ENCODE assay signal across 8 mouse cellular contexts in genomic region chr1:158266293-158267019, GRCm38 (mm10).
DNase-seq lines count a peak whose midpoint lies in the region; ATAC-seq lines count a peak whose summit lies in the region.
"Had no signal": no experiment of that assay in that cellular context is flagged by ENCODE, and none has a peak within 500 bp of the region (broad histone marks: within the 10 kb centered on the region; RNA-seq: fewer than 3 reads in every experiment).

No protein-coding gene starts in this region.

- ATAC-seq in erythroid progenitor cell, adult 5-6 weeks (replicated peaks; ENCODE audit: low FRiP score, poor library complexity, severe bottlenecking), result 0 out of 2 replicates have a peak, but pooled peaks have one; percentile 16

- H3K27me3 ChIP-seq in midbrain, embryonic 10.5 days (ENCODE audit: low read depth, poor library complexity, severe bottlenecking), result peaks cover 21% of the 10 kb centered on the region

- H3K4me3 ChIP-seq in midbrain, embryonic 10.5 days, result no peak overlapping the region

- H3K9me3 ChIP-seq in midbrain, embryonic 10.5 days (replicated peaks), result no peaks in the 10 kb centered on the region

- intact Hi-C loops in heart, postnatal 25 days (cut with DNase I), result no loop called here

- no peaks in the 10 kb centered on the region for H3K36me3 ChIP-seq in midbrain, embryonic 10.5 days

- 53% methylated on average over 3 of the region's 3 CpGs for WGBS in midbrain, embryonic 10.5 days

- peak; percentile 23 for DNase-seq in cerebellum, adult 11-12 months
- DNase-seq in cerebellum, adult 9-10 months, result peak; percentile 28
- DNase-seq in midbrain, embryonic 10.5 days (ENCODE audit: low spot score), result peak; percentile 56
- no peak for DNase-seq in frontal cortex, postnatal 36 days (ENCODE audit: low spot score in 2 of 2)
- no peak for DNase-seq in left cerebral cortex, adult 11 months (ENCODE audit: low spot score)
- no peak for DNase-seq in heart, postnatal 25 days (ENCODE audit: low spot score)
- DNase-seq: thymus, postnatal 25 days had no signal

- H3K27ac ChIP-seq in midbrain, embryonic 10.5 days (replicated peaks), result peak overlapping the region; percentile 65

- H3K4me1 ChIP-seq in midbrain, embryonic 10.5 days, result peaks cover 28% of the 10 kb centered on the region

Comparison
In these comparisons a context has a peak if more than half of its experiments do, and no peak if none do; other contexts are left out.
1. DNase-seq: peak in cerebellum, adult 11-12 months (single experiment), cerebellum, adult 9-10 months (single experiment) and midbrain, embryonic 10.5 days (single experiment); none in frontal cortex, postnatal 36 days (0 of 2), left cerebral cortex, adult 11 months (single experiment) and heart, postnatal 25 days (single experiment).